In the genomic region with DNA sequence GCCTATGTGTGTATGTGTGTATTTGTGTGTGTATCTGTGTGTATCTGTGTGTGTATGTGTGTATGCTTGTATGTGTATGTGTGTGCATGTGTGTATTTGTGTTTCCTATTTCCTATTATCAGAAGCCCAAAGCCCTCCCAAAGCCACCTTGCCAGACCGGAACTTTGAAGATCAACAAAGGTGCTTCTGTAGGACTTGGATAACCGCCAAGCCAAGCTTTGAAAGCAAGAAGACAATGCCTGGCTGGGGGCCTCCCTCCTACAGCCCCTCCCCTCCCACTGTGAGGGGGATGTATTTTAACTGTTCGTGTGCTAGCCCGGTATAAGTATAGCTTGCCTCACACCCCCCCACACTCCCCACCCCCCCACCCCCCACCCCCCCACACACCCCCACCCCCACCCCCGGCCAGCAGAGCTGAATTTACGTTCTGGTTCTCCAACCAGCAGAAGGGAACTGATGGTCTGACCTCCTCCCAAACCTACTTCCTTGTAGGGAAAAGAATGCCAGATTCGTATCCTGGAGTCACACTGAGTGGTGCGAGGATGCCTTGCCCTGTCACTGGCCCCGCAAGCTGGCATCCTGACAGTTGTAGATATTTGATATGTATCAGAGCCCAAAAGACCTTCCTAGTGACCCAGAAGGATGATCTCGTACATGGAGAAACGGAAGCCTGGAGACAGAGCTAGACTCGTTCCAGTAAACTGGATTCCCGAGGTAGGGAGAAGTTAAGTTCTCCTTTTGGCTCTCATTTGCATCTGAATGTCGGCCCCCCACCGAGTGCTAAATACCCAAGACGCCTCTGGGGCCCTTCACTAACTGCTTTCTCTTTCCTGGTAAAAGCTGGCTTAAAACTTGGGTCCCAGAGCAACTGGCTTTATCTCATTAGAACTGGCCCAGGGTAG, we compare ENCODE assay signal across 10 mouse cellular contexts. TPM values are rescaled to one million over a fixed set of nuclear protein-coding genes. Genes with fewer than 3 reads are reported as not detected.
A peak's percentile ranks its signal among the peaks of the same experiment; 100 is the strongest.
DNase-seq lines count a peak whose midpoint lies in the region; ATAC-seq lines count a peak whose summit lies in the region.
"Had no signal": no experiment of that assay in that cellular context is flagged by ENCODE, and none has a peak within 500 bp of the region (broad histone marks: within the 10 kb centered on the region; RNA-seq: fewer than 3 reads in every experiment).

No protein-coding gene starts in this region.

- no peaks in the 10 kb centered on the region for H3K27me3 ChIP-seq in neural tube, embryonic 12.5 days (replicated peaks)
- no peaks in the 10 kb centered on the region for H3K27me3 ChIP-seq in neural tube, embryonic 15.5 days (replicated peaks)

- peak; percentile 26 to 31 for DNase-seq in heart, adult 18-20 months
- DNase-seq in heart, postnatal 25 days (ENCODE audit: low spot score) = no peak
- peak; percentile 41 to 58 for DNase-seq in kidney, postnatal 25 days
- DNase-seq in layer of hippocampus, postnatal 25 days (ENCODE audit: extremely low spot score in 1 of 2, low spot score in 1 of 2) = no peak
- no peak for DNase-seq in left cerebral cortex, adult 11 months (ENCODE audit: low spot score)
- DNase-seq in natural killer cell, adult 2 months (ENCODE audit: low spot score in 2 of 2) = no peak
- DNase-seq: layer of hippocampus, adult 9-11 months had no signal

- H3K27ac ChIP-seq in neural tube, embryonic 12.5 days = no peak overlapping the region
- no peak overlapping the region for H3K27ac ChIP-seq in neural tube, embryonic 15.5 days (replicated peaks)

- H3K4me2 ChIP-seq in neural tube, embryonic 12.5 days (replicated peaks) = peak overlapping the region; percentile 44
- H3K4me2 ChIP-seq in neural tube, embryonic 15.5 days = no peak overlapping the region

- peaks cover 32% of the 10 kb centered on the region for H3K4me1 ChIP-seq in neural tube, embryonic 12.5 days
- peaks cover 19% of the 10 kb centered on the region; the same call in 1 of the 2 replicates for H3K4me1 ChIP-seq in neural tube, embryonic 15.5 days

- no peak for ATAC-seq in neural tube, embryonic 12.5 days (ENCODE audit: low FRiP score, low read depth)
- no peak for ATAC-seq in neural tube, embryonic 15.5 days (ENCODE audit: low FRiP score)
- ATAC-seq: CD4-positive, CD25-positive, alpha-beta regulatory T cell, adult 4 months had no signal

- no peaks in the 10 kb centered on the region for H3K36me3 ChIP-seq in neural tube, embryonic 12.5 days
- H3K36me3 ChIP-seq in neural tube, embryonic 15.5 days = no peaks in the 10 kb centered on the region

- no peaks in the 10 kb centered on the region for H3K9me3 ChIP-seq in neural tube, embryonic 12.5 days
- no peaks in the 10 kb centered on the region for H3K9me3 ChIP-seq in neural tube, embryonic 15.5 days (replicated peaks)

- 3% methylated on average over 16 of the region's 16 CpGs for WGBS in neural tube, embryonic 12.5 days
- WGBS in neural tube, embryonic 15.5 days = 3% methylated on average over 16 of the region's 16 CpGs

- no peak overlapping the region; the same call in 1 of the 2 replicates for H3K9ac ChIP-seq in neural tube, embryonic 12.5 days
- H3K9ac ChIP-seq in neural tube, embryonic 15.5 days (replicated peaks) = no peak overlapping the region

- 0 out of 2 replicates have a peak overlapping the region, but pooled peaks have one; percentile 9 for H3K4me3 ChIP-seq in neural tube, embryonic 12.5 days
- H3K4me3 ChIP-seq in neural tube, embryonic 15.5 days (replicated peaks) = no peak overlapping the region

- intact Hi-C loops in heart, postnatal 25 days (cut with DNase I) = no loop called here

RNA-seq across cellular contexts. Expression of a gene that starts 12.7 kb away (rescaled TPM):
- 100 to 1,000 TPM; 423 to 471 TPM for total RNA-seq in heart, adult 18-20 months (2021)
- total RNA-seq in heart, postnatal 25 days (2021) = 100 to 1,000 TPM; 344 to 368 TPM
- polyA plus RNA-seq in neural tube, embryonic 12.5 days (2016; fragmentation: Nextera tagmentation; extraction: Ambion mirVana) = 4.4 and 5.4 TPM in 2 replicates
- 8.9 and 11.9 TPM in 2 replicates for polyA plus RNA-seq in neural tube, embryonic 15.5 days (2015; fragmentation: Nextera tagmentation; extraction: Ambion mirVana)
- total RNA-seq in layer of hippocampus, postnatal 25 days (2021) = 10 to 100 TPM; 11.7 to 13.6 TPM
- polyA plus RNA-seq: CD4-positive, CD25-positive, alpha-beta regulatory T cell, adult 4 months had no signal

Comparison
In these comparisons a context has a peak if more than half of its experiments do, and no peak if none do; other contexts are left out.
1. DNase-seq: peak in heart, adult 18-20 months (2 of 2) and kidney, postnatal 25 days (2 of 2); none in heart, postnatal 25 days (single experiment), layer of hippocampus, postnatal 25 days (0 of 2), left cerebral cortex, adult 11 months (single experiment) and natural killer cell, adult 2 months (0 of 2).
2. RNA of a gene that starts 12.7 kb away (total RNA-seq): 423 to 471 TPM in heart, adult 18-20 months and 344 to 368 TPM in heart, postnatal 25 days; 11.7 to 13.6 TPM in layer of hippocampus, postnatal 25 days; every median in the first group is over 10 times any median in the second.